Mouse (Mus musculus) MEL (cell line): ENCODE data around the gene Cldn4. TPM values are rescaled to one million over a fixed set of nuclear protein-coding genes. Genes with fewer than 3 reads are reported as not detected.
A peak's percentile ranks its signal among the peaks of the same experiment; 100 is the strongest.

Experiments used
- DNase-seq: peaks from one replicate; pipeline ENCODE4 v3.0.0; 2011; ENCODE audit warnings: low read depth, low spot score
- H3K27ac ChIP-seq: 2 replicates; pipeline ENCODE4 v1.5.1; 2012; ENCODE audit warnings: low read depth, mild to moderate bottlenecking, control low read depth, low read length, moderate library complexity; ENCODE audit not compliant: control insufficient read depth
- H3K27me3 ChIP-seq, 2 experiments: fragments of 150-350 bp in 1 of 2; sonication (generic) in 1 of 2; 2 replicates each; pipeline ENCODE4 v1.6.1; 2012; ENCODE audit warnings: low read length in 2 of 2, mild to moderate bottlenecking in 2 of 2, improper control_type of control experiment in 1 of 2, moderate library complexity in 1 of 2; ENCODE audit not compliant: insufficient read depth in 2 of 2, control insufficient read depth in 1 of 2
- H3K36me3 ChIP-seq, 2 experiments: 2 replicates each; pipeline ENCODE4 v1.6.1; 2012 to 2014; ENCODE audit warnings: low read length in 2 of 2, improper control_type of control experiment in 1 of 2, inconsistent platforms in 1 of 2, mild to moderate bottlenecking in 1 of 2; ENCODE audit not compliant: insufficient read depth in 2 of 2, control insufficient read depth in 1 of 2
- H3K4me1 ChIP-seq, 2 experiments: fragments of 150-350 bp in 1 of 2; sonication (generic) in 1 of 2; 2 replicates each; pipeline ENCODE4 v1.6.1; 2012; ENCODE audit warnings: low read length in 2 of 2, improper control_type of control experiment in 1 of 2, mild to moderate bottlenecking in 1 of 2; ENCODE audit not compliant: insufficient read depth in 2 of 2, control insufficient read depth in 1 of 2
- H3K4me3 ChIP-seq, 2 experiments: fragments of 150-350 bp in 1 of 2; sonication (generic) in 1 of 2; 2 replicates each; pipeline ENCODE4 v1.5.1; 2012; ENCODE audit warnings: low read depth in 2 of 2, low read length in 2 of 2, mild to moderate bottlenecking in 2 of 2, moderate library complexity in 2 of 2, control low read depth in 1 of 2, improper control_type of control experiment in 1 of 2; ENCODE audit not compliant: control insufficient read depth in 1 of 2, insufficient read depth in 1 of 2
- H3K79me2 ChIP-seq: 2 replicates; pipeline ENCODE4 v1.6.1; 2012; ENCODE audit warnings: mild to moderate bottlenecking, low read length, moderate library complexity; ENCODE audit not compliant: control insufficient read depth, poor library complexity, insufficient read depth
- H3K9ac ChIP-seq: 2 replicates; pipeline ENCODE4 v1.6.1; 2012; ENCODE audit warnings: low read depth, mild to moderate bottlenecking, control low read depth, low read length, moderate library complexity; ENCODE audit not compliant: control insufficient read depth, poor library complexity, severe bottlenecking
- H3K9me3 ChIP-seq: fragments of 150-350 bp; sonication (generic); replicated peaks from 2 replicates; pipeline ENCODE4 v1.6.1; 2012; ENCODE audit warnings: mild to moderate bottlenecking, low read length, improper control_type of control experiment, moderate library complexity; ENCODE audit not compliant: insufficient read depth
- BHLHE40 ChIP-seq: IDR thresholded peaks from 2 replicates; pipeline ENCODE4 v1.6.1; 2012; ENCODE audit warnings: low read depth, mild to moderate bottlenecking, inconsistent platforms, low read length, improper control_type of control experiment, borderline replicate concordance
- CTCF ChIP-seq, 3 experiments: IDR thresholded peaks in 2 of 3; conservative IDR thresholded peaks in 1 of 3; 2 replicates each; pipeline ENCODE4 v1.5.1; 2011 to 2012; ENCODE audit warnings: low read length in 3 of 3, low read depth in 2 of 3, mild to moderate bottlenecking in 2 of 3, improper control_type of control experiment in 1 of 3, inconsistent platforms in 1 of 3, mixed read lengths in 1 of 3, moderate library complexity in 1 of 3; ENCODE audit not compliant: control insufficient read depth in 1 of 3, insufficient read depth in 1 of 3, poor library complexity in 1 of 3, severe bottlenecking in 1 of 3
- GABPA ChIP-seq: IDR thresholded peaks from 2 replicates; pipeline ENCODE4 v1.6.1; 2012; ENCODE audit warnings: low read depth, mild to moderate bottlenecking, inconsistent platforms, low read length, improper control_type of control experiment, moderate library complexity
- GATA1 ChIP-seq: IDR thresholded peaks from 2 replicates; pipeline ENCODE4 v1.6.1; 2011; ENCODE audit warnings: low read depth, low read length, improper control_type of control experiment
- HCFC1 ChIP-seq: IDR thresholded peaks from 2 replicates; pipeline ENCODE4 v1.6.1; 2012; ENCODE audit warnings: low read depth, mild to moderate bottlenecking, inconsistent platforms, low read length, improper control_type of control experiment, moderate library complexity
- JUND ChIP-seq: IDR thresholded peaks from 2 replicates; pipeline ENCODE4 v1.6.1; 2011; ENCODE audit warnings: low read depth, mild to moderate bottlenecking, improper control_type of control experiment, low read length
- MAX ChIP-seq: IDR thresholded peaks from 2 replicates; pipeline ENCODE4 v1.6.1; 2011; ENCODE audit warnings: low read length, improper control_type of control experiment
- MEF2A ChIP-seq: IDR thresholded peaks from 2 replicates; pipeline ENCODE4 v1.6.1; 2014; ENCODE audit warnings: low read depth, mild to moderate bottlenecking, inconsistent platforms, low read length, improper control_type of control experiment; ENCODE audit not compliant: poor library complexity, insufficient replicate concordance, severe bottlenecking; ENCODE audit errors: extremely low read depth
- NELFE ChIP-seq: IDR thresholded peaks from 2 replicates; pipeline ENCODE4 v1.6.1; 2011; ENCODE audit warnings: low read depth, low read length, improper control_type of control experiment
- NRF1 ChIP-seq: IDR thresholded peaks from 2 replicates; pipeline ENCODE4 v1.6.1; 2014; ENCODE audit warnings: low read depth, mild to moderate bottlenecking, inconsistent platforms, low read length, improper control_type of control experiment, moderate library complexity; ENCODE audit not compliant: poor library complexity, insufficient read depth, severe bottlenecking
- POLR2AphosphoS2 ChIP-seq: IDR thresholded peaks from 2 replicates; pipeline ENCODE4 v1.6.1; 2011; ENCODE audit warnings: low read length, improper control_type of control experiment
- POLR2AphosphoS5 ChIP-seq: IDR thresholded peaks from 2 replicates; pipeline ENCODE4 v1.6.1; 2012; ENCODE audit warnings: low read depth, borderline replicate concordance, mild to moderate bottlenecking, inconsistent platforms, low read length, moderate library complexity, mixed read lengths
- RCOR1 ChIP-seq: IDR thresholded peaks from 2 replicates; pipeline ENCODE4 v1.6.1; 2012; ENCODE audit warnings: low read depth, mild to moderate bottlenecking, inconsistent platforms, low read length, improper control_type of control experiment
- SIN3A ChIP-seq: IDR thresholded peaks from 2 replicates; pipeline ENCODE4 v1.6.1; 2012; ENCODE audit warnings: low read length, improper control_type of control experiment, inconsistent platforms
- SMC3 ChIP-seq: IDR thresholded peaks from 2 replicates; pipeline ENCODE4 v1.6.1; 2011; ENCODE audit warnings: low read depth, low read length, improper control_type of control experiment
- TBP ChIP-seq: IDR thresholded peaks from 2 replicates; pipeline ENCODE4 v1.8.0; 2011; ENCODE audit warnings: low read depth, low read length, improper control_type of control experiment
- UBTF ChIP-seq: IDR thresholded peaks from 2 replicates; pipeline ENCODE4 v1.6.1; 2012; ENCODE audit warnings: low read depth, mild to moderate bottlenecking, inconsistent platforms, low read length, improper control_type of control experiment, moderate library complexity, borderline replicate concordance; ENCODE audit not compliant: insufficient read depth
- USF2 ChIP-seq, 2 experiments: IDR thresholded peaks; 2 replicates each; pipeline ENCODE4 v1.6.1; 2011 to 2012; ENCODE audit warnings: improper control_type of control experiment in 2 of 2, low read length in 2 of 2, borderline replicate concordance in 1 of 2, inconsistent platforms in 1 of 2, low read depth in 1 of 2, mild to moderate bottlenecking in 1 of 2; ENCODE audit not compliant: insufficient read depth in 1 of 2
- ZKSCAN1 ChIP-seq: IDR thresholded peaks from 2 replicates; pipeline ENCODE4 v1.6.1; 2012; ENCODE audit warnings: low read depth, mild to moderate bottlenecking, inconsistent platforms, low read length, improper control_type of control experiment, moderate library complexity
- polyA plus RNA-seq, 2 experiments: library from polyadenylated mRNA; stranded (reverse) in 1 of 2; unstranded in 1 of 2; fragments of >175 nt in 1 of 2; fragments of >200 nt in 1 of 2; gene quantifications; 2 replicates each; pipeline versions ENCODE4 v1.2.1 to v1.2.4; 2012; ENCODE audit warnings: low replicate concordance in 2 of 2, low read depth in 1 of 2; ENCODE audit not compliant: insufficient read length in 2 of 2, insufficient read depth in 1 of 2, missing spikeins in 1 of 2
- total RNA-seq: library from RNA; depleted of rRNA; stranded (reverse); fragments of 300-350 nt; gene quantifications from 2 replicates; pipeline ENCODE4 v1.2.3, GENCODE M21; 2012

Gene Cldn4
- total and polyA plus RNA-seq, 3 experiments, result 0.04 to 0.08 TPM; not detected in 1

DNA sequence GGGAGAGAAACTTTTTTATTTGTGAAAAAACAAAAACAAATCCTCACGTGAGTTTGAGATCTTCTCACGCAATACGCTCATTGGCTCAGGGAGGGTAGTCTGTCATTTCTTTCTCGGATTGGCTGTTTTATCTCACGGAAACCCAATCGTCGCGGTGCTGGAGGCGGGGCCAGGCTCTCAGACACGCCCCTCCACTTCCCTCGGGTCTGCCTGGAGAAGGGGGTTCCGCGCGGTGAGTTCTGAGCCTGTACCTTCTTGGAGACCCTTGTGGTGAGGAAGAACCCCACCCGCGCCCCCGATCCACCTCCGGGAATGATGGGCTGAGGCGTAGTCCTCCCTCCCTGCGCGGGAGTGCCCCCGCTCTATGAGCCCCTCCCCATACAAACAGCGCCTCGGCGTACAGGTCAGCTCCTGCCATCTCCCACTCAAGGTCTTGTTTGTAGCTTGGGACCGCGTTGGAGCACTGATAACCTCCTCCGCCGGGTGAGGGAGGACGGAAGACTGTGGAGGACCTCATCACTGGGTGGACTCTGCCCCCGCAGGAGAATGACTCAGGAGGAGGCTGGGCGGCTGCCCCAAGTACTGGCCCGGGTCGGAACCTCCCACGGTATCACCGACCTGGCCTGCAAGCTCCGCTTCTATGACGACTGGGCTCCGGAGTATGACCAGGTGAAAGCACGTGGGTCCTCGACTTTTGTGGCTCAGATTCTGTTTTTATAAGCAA, 14.4 kb downstream of the Cldn4 start, which contains the start of gene Mettl27 (continued):
- TF ChIP-seq POLR2AphosphoS2, result no peak
- TF ChIP-seq TBP, result no peak
- no peak for TF ChIP-seq MEF2A
- no peak for TF ChIP-seq ZKSCAN1
- no peak for TF ChIP-seq GABPA
- TF ChIP-seq RCOR1, result no peak
- TF ChIP-seq JUND, result no peak
- peak; percentile 74 for TF ChIP-seq SIN3A
- no peak for TF ChIP-seq UBTF
- peak; percentile 22 for TF ChIP-seq HCFC1
- TF ChIP-seq CTCF (IDR thresholded peaks at IDR 0.05 in 2 of 3, conservative IDR thresholded peaks at IDR 0.05 in 1 of 3; ENCODE audit: control insufficient read depth in 1 of 3, insufficient read depth in 1 of 3, low read depth in 2 of 3, low read length in 3 of 3, poor library complexity in 1 of 3, severe bottlenecking in 1 of 3), result no peak
- TF ChIP-seq MAX, result peak; percentile 71
- no peak for TF ChIP-seq POLR2AphosphoS5
- no peak for TF ChIP-seq NRF1
- TF ChIP-seq BHLHE40, result peak; percentile 93
- no peak for TF ChIP-seq SMC3

- Histone ChIP-seq H3K4me1 (no peaks in the 10 kb centered on the region; a peak in 1 of 4 replicates), H3K79me2 (no peaks in the 10 kb centered on the region), H3K27ac (no peak overlapping the region), H3K36me3 (no peaks in the 10 kb centered on the region), H3K4me3 (no peak overlapping the region), H3K9me3 (no peaks in the 10 kb centered on the region), H3K9ac (no peak overlapping the region), H3K27me3 (peaks cover 1 to 11% of the 10 kb centered on the region in 2 experiments)
- no peak for DNase-seq
- TF ChIP-seq TBP (no peak), UBTF (no peak), SMC3 (no peak), USF2 (IDR thresholded peaks at IDR 0.05; ENCODE audit: borderline replicate concordance in 1 of 2, insufficient read depth in 1 of 2, low read depth in 1 of 2, low read length in 2 of 2) (no peak), GATA1 (no peak), MAX (no peak), NELFE (no peak), POLR2AphosphoS5 (no peak)
Measured at GRCm38 (mm10) chr5:134929988-134930387, 16.7 kb downstream of the Cldn4 start.
